Mouse (Mus musculus) intestine, embryonic 16.5 days (tissue): Measurements from ENCODE around the gene Adtrp. TPM values are rescaled to one million over a fixed set of nuclear protein-coding genes. Genes with fewer than 3 reads are reported as not detected.

Experiments
- ATAC-seq: fragments of 200-750 bp; cut with Nextera tagmentation; 2 replicates; pipeline ENCODE4 v1.8.0; 2017; ENCODE audit warnings: moderate TSS enrichment, moderate library complexity
- H3K27ac ChIP-seq: fragments of 300-500 bp; sonication (generic); 2 replicates; pipeline ENCODE4 v1.5.1; 2014; ENCODE audit warnings: mild to moderate bottlenecking, low read length
- H3K27me3 ChIP-seq: fragments of 300-500 bp; sonication (generic); replicated peaks from 2 replicates; pipeline ENCODE4 v1.6.1; 2014; ENCODE audit warnings: low read length, control low read depth, mixed read lengths; ENCODE audit not compliant: control insufficient read depth, insufficient read depth
- H3K36me3 ChIP-seq: fragments of 300-500 bp; sonication (generic); 2 replicates; pipeline ENCODE4 v1.6.1; 2014; ENCODE audit warnings: low read length, control low read depth; ENCODE audit not compliant: control insufficient read depth, insufficient read depth
- H3K4me1 ChIP-seq: fragments of 300-500 bp; sonication (generic); 2 replicates; pipeline ENCODE4 v1.6.1; 2014; ENCODE audit warnings: low read length, control low read depth, mixed read lengths; ENCODE audit not compliant: control insufficient read depth, insufficient read depth
- H3K4me2 ChIP-seq: fragments of 300-500 bp; sonication (generic); 2 replicates; pipeline ENCODE4 v1.6.1; 2014; ENCODE audit warnings: low read depth, low read length, control low read depth
- H3K4me3 ChIP-seq: fragments of 300-500 bp; sonication (generic); 2 replicates; pipeline ENCODE4 v1.5.1; 2014; ENCODE audit warnings: mild to moderate bottlenecking, low read length
- H3K9ac ChIP-seq: fragments of 300-500 bp; sonication (generic); 2 replicates; pipeline ENCODE4 v1.6.1; 2014; ENCODE audit warnings: low read depth, low read length
- H3K9me3 ChIP-seq: fragments of 300-500 bp; sonication (generic); 2 replicates; pipeline ENCODE4 v1.6.1; 2016; ENCODE audit warnings: low read length, control low read depth; ENCODE audit not compliant: control insufficient read depth
- WGBS: fragments of 180-500 bp; shearing (Covaris S2); extraction: QIAGEN DNeasy Blood & Tissue Kit; methylation state at CpG from one replicate; pipeline ENCODE4 v1.1.7; 2014; 5-methylcytosine and 5-hydroxymethylcytosine counted together
- polyA plus RNA-seq: library from polyadenylated mRNA; unstranded; fragments of >200 nt; fragmentation: Nextera tagmentation; extraction: Ambion mirVana; gene quantifications from 2 replicates; pipeline ENCODE4 v1.2.1, GENCODE M21; 2015

The Adtrp gene
- polyA plus RNA-seq, 1 experiment from 2014 or later: 21.5 TPM

DNA sequence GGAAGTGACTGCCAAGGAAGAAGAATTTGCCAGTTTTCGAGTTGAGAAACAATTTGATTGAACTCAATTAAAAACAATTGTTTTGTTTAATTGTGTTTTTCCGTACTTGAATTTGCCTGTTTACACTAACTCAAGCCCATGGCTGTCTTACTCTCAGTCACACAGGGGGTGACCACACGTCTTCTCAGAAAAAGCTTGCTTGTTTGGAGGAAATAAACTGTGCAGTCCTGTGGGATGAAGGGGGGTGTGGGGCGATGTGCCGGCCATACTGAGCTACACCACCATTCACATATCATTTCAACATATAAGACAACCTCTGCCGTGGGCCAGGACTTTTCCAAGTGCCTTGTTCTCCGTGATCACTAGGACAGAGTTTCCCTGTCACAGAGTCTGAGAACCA is 25.2 kb upstream of the Adtrp start:
- H3K4me2 ChIP-seq: no peak overlapping the region

DNA sequence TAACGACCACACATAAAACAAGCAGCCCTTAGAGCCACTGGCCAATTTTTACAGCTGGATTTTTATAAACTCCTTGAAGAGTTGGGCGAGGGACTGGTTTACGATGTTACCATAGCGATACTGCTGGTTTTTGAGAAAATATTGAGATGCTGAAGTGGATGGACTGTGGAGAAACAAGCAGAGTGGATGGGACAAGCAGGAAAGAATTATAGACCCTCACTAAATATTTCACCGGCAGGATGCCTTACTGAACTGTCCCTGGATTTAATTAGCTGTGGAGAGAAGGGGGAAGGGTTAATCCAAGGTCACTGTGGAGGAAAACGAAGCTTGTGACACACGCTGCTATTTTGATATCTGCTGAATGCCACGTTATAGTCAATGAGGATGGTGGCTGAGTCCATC is 24.7 kb upstream of the Adtrp start:
- H3K9ac ChIP-seq: no peak overlapping the region
- 0 out of 2 replicates have a peak, but pooled peaks cover 2% of the 10 kb centered on the region for H3K4me1 ChIP-seq
- no peaks in the 10 kb centered on the region for H3K27me3 ChIP-seq
- no peak for ATAC-seq
- no peak overlapping the region for H3K4me2 ChIP-seq
- no peaks in the 10 kb centered on the region for H3K36me3 ChIP-seq
- H3K9me3 ChIP-seq: no peaks in the 10 kb centered on the region
- H3K27ac ChIP-seq: no peak overlapping the region
- WGBS: 29% methylated on average over 8 of the region's 8 CpGs
- no peak overlapping the region for H3K4me3 ChIP-seq

More for the DNA sequence above, 25.2 kb upstream of the Adtrp start:
- Histone ChIP-seq H3K9ac (no peak overlapping the region), H3K4me1 (0 out of 2 replicates have a peak, but pooled peaks cover 2% of the 10 kb centered on the region), H3K36me3 (no peaks in the 10 kb centered on the region), H3K27me3 (no peaks in the 10 kb centered on the region), H3K27ac (no peak overlapping the region), H3K9me3 (no peaks in the 10 kb centered on the region), H3K4me3 (no peak overlapping the region)
- WGBS: 60% methylated on average over 7 of the region's 7 CpGs
- no peak for ATAC-seq

DNA sequence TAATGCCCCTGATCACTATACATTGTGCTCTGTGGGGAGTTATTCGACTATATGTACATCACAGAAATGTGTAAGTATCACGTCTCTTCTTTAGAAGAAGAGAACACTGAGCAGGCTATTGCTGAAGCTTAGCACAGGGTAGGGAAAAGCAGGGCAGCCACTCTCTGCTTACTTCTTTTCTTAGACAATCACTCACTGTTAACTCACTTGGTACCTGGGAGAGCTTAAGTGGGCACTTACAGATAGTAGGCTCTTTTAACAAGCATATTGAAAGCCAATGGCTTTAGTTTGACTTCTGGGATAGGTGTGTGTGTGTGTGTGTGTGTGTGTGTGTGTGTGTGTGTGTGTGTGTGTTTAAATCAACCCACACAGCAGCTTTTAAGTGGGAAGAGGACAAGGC is 20.0 kb upstream of the Adtrp start:
- WGBS: 83% methylated on average over 2 of the region's 2 CpGs
- no peaks in the 10 kb centered on the region for H3K36me3 ChIP-seq

DNA sequence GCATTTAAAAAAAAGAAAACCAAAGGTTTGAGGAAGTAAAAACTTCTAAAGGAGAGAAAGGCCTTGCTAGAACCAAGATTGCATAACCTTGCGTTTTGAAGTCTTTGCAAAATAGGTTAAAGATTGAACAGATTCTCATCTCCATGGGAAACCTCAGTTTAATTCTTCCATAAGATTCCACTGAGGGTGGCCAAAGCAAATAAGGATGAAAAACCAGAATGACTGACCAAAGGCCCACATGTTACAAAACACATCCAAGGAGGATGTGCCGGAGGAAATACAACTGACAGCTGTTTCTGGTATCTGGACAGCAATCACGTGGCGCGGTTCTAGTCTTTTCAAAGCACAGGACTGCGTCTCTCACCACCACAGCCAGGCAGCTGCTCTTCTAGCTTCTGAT is 18.1 kb upstream of the Adtrp start:
- no peak overlapping the region for H3K4me3 ChIP-seq
- no peaks in the 10 kb centered on the region for H3K36me3 ChIP-seq
- WGBS: 66% methylated on average over 6 of the region's 6 CpGs
- H3K4me1 ChIP-seq: no peaks in the 10 kb centered on the region
- H3K4me2 ChIP-seq: no peak overlapping the region
- no peak for ATAC-seq
- H3K27ac ChIP-seq: no peak overlapping the region
- H3K9ac ChIP-seq: no peak overlapping the region
- H3K9me3 ChIP-seq: no peaks in the 10 kb centered on the region
- H3K27me3 ChIP-seq: no peaks in the 10 kb centered on the region

More for the DNA sequence above, 20.0 kb upstream of the Adtrp start:
- H3K9me3 ChIP-seq: no peaks in the 10 kb centered on the region
- 0 out of 2 replicates have a peak, but pooled peaks cover 2% of the 10 kb centered on the region for H3K4me1 ChIP-seq
- H3K4me3 ChIP-seq: no peak overlapping the region
- no peak for ATAC-seq
- no peaks in the 10 kb centered on the region for H3K27me3 ChIP-seq
- no peak overlapping the region for H3K9ac ChIP-seq
- H3K4me2 ChIP-seq: no peak overlapping the region
- H3K27ac ChIP-seq: no peak overlapping the region

DNA sequence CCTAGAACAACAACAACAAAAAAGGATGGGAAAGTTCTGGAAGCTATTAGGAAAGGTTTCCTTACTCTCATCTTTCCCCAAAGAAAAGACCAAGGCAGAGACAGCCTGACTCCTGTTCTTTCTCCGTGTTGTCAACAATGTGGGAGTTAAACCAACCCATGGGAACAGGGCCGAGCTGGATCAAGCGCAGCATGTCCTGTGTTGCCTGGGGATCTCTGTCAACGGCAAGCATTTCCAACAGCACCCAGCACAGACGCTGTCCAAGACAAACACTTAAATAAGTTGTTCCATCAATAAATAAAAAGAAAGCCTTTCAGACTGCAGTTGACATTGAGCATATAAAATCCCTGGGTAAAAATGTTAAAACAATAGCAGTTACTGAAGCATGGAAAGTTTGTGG is 17.6 kb upstream of the Adtrp start:
- H3K36me3 ChIP-seq: no peaks in the 10 kb centered on the region
- no peak overlapping the region for H3K4me2 ChIP-seq
- H3K9me3 ChIP-seq: no peaks in the 10 kb centered on the region
- H3K4me1 ChIP-seq: no peaks in the 10 kb centered on the region
- no peak overlapping the region for H3K4me3 ChIP-seq
- H3K9ac ChIP-seq: no peak overlapping the region
- ATAC-seq: no peak
- H3K27me3 ChIP-seq: no peaks in the 10 kb centered on the region
- H3K27ac ChIP-seq: no peak overlapping the region
- 54% methylated on average over 5 of the region's 5 CpGs for whole genome bisulfite sequencing

DNA sequence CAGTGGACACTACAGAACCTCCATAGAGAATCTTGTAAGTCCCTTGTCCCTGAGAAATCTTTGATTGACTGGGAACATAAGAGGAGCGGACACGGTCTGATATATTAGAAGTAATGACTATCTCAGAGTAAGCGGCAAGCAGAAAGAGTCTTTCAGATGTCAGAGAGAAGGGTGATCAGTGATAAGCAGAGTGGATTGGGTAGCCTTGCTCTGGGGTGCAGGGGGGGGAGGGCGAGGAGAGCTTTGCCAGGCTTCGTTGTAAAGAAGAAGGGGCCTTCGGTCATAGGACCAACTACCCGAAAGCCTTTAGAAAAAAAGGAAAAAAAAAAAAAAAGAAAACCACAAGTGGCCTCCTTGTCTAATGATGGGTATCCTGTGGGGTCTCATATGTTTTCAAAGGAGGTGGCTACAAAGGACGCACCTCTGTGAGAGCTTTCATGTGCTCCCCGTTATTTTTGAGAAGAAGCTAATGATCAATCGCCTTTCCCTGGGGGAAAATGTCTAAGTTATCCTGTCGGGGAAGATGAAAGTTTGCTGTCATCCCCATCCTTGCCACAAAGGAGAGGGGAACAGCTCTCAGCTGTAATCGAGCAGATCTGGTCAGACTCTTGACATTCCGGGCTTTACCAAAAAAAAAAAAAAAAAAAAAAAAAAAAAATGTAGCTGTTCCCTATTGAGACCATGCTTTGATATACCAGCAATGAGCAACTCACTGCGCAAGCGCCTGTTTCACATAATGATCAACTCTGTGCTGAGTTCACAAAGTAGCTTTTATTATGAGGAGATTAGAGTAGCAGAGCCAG is 13.3 kb upstream of the Adtrp start:
- 90% methylated on average over 15 of the region's 15 CpGs for WGBS
- Histone ChIP-seq H3K27me3 (no peaks in the 10 kb centered on the region), H3K4me2 (no peak overlapping the region), H3K9ac (no peak overlapping the region), H3K9me3 (no peaks in the 10 kb centered on the region), H3K36me3 (no peaks in the 10 kb centered on the region), H3K4me1 (no peaks in the 10 kb centered on the region), H3K27ac (no peak overlapping the region), H3K4me3 (no peak overlapping the region)
- no peak for ATAC-seq

DNA sequence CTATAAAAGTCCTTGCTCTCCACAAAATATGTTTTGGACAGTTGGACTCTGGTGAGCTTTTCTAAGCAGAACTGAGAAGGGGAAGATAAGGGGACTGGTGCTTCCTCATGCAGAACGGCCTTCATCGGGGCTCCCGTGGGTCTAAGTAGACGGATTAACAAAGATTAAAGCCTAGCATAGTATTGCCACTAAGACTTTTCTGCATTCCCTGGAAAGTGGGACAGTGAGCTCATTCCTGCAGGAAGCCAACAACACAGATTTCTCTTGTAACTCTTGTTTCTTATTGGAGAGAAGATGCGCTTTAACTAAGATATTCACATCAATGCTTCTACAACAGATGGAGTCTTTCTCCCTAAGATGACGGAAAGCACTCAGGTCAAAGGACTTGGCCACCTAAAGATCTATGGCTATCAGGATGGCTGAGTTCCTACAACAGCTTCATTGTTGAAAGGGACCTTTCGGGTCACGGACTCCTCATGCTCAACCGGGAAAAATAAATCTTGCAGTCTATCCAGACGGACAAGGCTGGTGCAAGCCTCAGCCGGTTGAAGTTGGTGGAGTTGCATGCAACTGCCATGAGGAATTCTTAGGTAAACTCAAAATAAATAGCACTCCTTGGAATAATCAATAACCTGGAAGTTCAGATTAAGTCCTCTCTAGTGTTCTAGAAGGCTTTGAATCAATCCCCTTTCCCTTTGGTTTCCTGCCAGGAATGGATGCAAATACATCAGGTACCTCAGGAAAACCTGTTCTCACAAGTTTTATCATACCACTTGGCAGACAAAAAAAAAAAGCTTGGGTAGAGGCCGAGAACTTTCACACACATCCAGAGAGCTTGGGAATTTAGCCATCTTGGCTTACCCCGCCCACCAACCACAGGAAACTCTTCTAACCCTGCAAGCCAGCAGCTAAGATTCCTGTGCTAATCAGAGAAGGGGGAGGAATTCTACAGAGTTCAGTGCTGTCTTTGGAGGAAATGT is 8.0 kb upstream of the Adtrp start:
- Histone ChIP-seq H3K36me3 (no peaks in the 10 kb centered on the region), H3K9ac (no peak overlapping the region), H3K4me3 (no peak overlapping the region), H3K27ac (no peak overlapping the region), H3K4me2 (no peak overlapping the region), H3K27me3 (no peaks in the 10 kb centered on the region), H3K9me3 (no peaks in the 10 kb centered on the region), H3K4me1 (no peaks in the 10 kb centered on the region)
- no peak for ATAC-seq
- WGBS: 80% methylated on average over 13 of the region's 13 CpGs

DNA sequence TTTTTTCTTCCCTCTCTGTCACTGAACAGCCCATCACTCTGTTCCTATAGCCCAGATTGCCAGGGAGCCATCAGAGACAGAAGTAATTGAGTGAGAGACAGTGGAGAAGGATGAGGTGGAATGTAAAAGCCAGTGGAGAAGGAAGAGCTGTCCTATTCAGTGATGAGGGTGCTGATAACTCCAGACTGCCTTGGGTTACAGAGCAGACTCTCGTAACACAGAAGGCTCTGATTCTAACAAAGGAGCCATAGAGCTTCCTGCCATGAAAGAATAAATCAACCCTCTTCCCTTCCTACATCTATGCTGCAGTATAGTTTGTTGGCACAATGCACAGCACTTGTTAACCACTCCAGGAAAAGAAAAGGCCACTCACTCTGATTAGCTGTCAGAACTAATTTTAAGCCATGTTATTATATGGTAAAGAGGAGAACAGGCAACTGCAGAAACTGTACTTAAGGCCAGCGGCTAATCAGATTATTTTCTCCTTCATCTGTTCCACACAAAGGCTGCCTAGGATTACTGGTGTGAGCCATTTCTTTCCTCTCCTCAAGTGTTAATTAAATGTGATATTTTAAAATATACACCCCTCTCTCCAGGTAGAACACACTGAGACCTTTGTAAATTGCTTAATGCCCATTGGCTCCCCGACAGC is 3.4 kb upstream of the Adtrp start:
- no peak overlapping the region for H3K4me2 ChIP-seq
- no peak for ATAC-seq
- H3K4me3 ChIP-seq: no peak overlapping the region
- no peaks in the 10 kb centered on the region for H3K36me3 ChIP-seq
- no peak overlapping the region for H3K27ac ChIP-seq
- H3K9ac ChIP-seq: no peak overlapping the region
- no peaks in the 10 kb centered on the region for H3K4me1 ChIP-seq
- 74% methylated on average over 3 of the region's 3 CpGs for WGBS
- no peaks in the 10 kb centered on the region for H3K9me3 ChIP-seq
- no peaks in the 10 kb centered on the region for H3K27me3 ChIP-seq

DNA sequence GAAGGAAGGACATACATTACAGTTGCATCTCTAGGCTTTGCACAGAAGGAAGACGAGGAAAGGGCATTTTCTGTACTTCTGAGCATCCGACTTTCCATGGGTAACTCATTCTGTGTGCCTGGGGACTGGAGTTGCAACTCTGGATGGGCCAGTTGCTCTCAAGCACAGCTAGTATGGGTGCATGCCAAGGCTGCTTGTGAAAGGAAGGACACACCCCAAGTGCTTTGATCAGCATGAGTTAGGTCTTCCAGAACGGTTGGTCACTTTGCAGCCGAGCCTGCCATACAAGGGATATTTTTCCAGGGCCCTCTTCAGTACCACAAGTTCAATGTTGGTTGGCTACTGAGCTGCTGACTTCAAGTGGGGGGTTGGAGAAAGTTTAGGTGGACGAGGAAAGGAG is 968 bp downstream of the Adtrp start:
- no peaks in the 10 kb centered on the region for H3K9me3 ChIP-seq
- H3K27me3 ChIP-seq: no peaks in the 10 kb centered on the region
- no peak for ATAC-seq
- no peak overlapping the region for H3K4me2 ChIP-seq
- no peak overlapping the region for H3K4me3 ChIP-seq
- 85% methylated on average over 5 of the region's 5 CpGs for WGBS
- no peak overlapping the region for H3K27ac ChIP-seq
- no peak overlapping the region for H3K9ac ChIP-seq
- H3K36me3 ChIP-seq: no peaks in the 10 kb centered on the region
- no peaks in the 10 kb centered on the region for H3K4me1 ChIP-seq
